Mouse (Mus musculus) adrenal gland, postnatal 25 days (tissue): ENCODE measurements around the gene Spag6l. TPM values are rescaled to one million over a fixed set of nuclear protein-coding genes. Genes with fewer than 3 reads are reported as not detected.
"Not testable (repeated sequence)": the region's sequence is repeated elsewhere in the genome, so short reads cannot be mapped to it uniquely, and the experiment has no call there.

Experiments
- DNase-seq: peaks from one replicate; pipeline ENCODE4 v3.0.0; 2021; ENCODE audit warnings: mixed read lengths
- long read RNA-seq: library from polyadenylated mRNA; stranded (forward); transcript quantifications from one replicate; pipeline ENCODE4 v2.0.0, GENCODE M21; 2021
- total RNA-seq: library from RNA; stranded (reverse); gene quantifications from 2 replicates; pipeline ENCODE4 v1.2.3, GENCODE M21; 2021

Spag6l gene
- 0.15 TPM in 1 of 2 replicates, not detected in the other for total RNA-seq
- long read RNA-seq, partial matches to known transcripts = 1 of 1 reads
- long read RNA-seq, other reads (novel, unspliced or antisense) = 0 of 1 reads

DNA sequence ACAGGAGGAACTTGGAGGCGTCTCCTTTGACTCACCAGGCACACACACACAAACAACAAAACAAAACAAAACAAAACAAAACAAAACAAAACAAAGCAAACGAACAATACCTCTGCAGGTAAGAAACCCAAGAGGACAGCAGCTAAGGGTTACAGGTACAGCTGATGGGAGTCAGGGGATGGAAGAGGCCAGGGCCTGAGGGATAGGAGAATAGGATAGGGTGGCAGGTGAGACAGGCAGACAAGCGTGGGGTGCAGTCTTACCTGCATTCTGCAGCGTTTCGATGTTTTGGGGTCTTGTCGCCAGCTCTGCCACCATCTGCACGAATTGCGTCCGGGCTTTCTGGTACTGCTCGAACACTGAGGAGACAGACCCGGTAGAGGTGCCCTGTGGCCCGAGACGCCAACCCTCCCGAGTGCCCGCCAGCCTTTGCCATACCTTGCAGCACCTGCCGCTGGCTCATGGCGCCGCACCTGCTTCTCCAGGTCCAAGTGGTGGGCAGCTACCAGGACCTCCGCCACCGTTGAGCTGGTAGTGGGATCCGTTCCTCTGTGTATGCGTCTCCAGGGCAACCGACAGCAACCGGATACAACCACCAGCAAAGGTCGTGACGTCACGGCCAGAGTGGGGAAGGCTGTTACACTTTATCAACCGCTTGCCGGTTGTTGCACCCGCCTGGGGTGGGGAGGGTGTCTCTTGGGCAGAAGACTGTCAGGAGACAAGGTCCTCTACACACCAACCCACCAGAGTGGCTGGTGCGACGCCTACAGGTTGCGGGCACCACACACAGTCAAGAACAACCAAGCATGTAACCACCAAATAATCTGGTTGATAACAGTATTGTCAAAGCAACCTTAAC, at the start of gene Spag6l:
TSS of gene Spag6l (minus strand) at position 700 of the 859 bp plus-strand sequence.
- DNase-seq = peak; percentile 26

DNA sequence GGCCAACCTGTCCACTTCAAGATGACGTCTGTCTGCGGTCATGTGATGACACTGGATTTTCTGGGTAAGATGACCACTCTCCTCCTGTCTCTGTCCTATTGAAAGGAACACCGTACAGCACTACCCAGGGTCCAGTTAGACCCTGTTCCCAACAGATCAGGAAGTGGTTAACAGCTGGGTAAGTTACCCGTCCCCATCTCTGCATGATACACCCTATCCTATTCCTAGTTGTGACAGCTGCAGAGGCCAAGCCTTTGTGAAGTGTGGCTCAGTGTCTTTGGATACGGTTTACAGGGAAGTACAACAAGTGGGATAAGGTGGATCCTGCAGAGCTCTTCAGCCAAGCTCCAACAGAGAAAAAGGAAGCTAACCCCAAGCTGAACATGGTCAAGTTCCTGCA, 49.8 kb upstream of the Spag6l start:
- no peak for DNase-seq

DNA sequence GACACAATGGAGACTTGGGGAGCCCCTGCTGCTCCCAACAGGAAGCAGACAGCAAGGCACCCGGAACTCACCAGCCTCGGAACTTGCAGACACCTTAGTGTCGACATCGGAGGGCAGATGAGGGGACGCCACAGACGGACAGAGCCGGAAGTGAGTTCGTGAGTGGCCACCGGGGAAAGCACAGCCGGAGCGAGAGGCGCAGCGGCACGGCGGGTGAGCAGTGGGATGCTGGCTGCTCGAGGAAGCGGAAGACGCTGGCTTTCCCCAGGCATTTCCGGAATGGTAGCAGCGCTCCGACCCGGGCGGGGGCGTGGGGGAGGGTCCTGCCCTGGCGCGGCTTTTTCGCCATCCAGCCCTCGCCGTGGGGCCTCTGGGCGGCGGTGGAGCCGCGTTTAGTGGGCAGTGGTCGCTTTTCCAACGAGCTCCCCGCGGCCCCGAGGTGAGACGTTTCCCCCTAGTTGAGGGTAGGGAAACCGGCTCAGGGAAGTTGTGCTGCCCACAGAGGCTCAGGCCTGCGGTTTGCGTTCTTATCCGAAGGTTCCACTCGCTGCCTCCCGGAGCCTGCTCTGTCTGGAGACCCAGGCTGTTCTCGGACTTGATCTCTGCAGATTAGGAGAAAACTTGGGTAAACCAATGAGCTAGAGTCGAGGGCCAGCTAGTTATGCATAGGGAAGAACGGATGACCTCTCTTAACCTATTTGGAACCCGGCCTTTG, 41.5 kb upstream of the Spag6l start, which contains the start of the genes Top3b and Vpreb1:
TSS of gene Top3b (plus strand) at position 120 of the 715 bp plus-strand sequence.
TSS of gene Vpreb1 (minus strand) at position 227 of the 715 bp plus-strand sequence.
- peak; percentile 84 for DNase-seq

DNA sequence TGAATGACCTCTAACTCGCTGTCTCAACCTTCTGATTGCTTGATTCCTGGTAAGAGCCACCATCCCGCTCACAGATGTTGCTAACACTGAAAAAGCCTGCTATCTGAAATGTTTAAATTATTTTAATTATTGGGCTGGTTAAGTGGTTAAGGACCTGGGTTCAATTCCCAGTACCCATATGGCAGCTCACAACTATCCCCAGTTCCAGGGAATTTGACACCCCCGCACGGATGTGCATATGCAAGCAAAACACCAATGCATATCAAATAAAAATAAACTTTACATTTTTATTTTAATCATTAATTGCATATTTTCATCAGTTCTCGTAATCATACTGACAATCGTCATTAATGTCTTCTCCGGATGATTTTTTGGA, 41.0 kb upstream of the Spag6l start:
- DNase-seq = no peak

DNA sequence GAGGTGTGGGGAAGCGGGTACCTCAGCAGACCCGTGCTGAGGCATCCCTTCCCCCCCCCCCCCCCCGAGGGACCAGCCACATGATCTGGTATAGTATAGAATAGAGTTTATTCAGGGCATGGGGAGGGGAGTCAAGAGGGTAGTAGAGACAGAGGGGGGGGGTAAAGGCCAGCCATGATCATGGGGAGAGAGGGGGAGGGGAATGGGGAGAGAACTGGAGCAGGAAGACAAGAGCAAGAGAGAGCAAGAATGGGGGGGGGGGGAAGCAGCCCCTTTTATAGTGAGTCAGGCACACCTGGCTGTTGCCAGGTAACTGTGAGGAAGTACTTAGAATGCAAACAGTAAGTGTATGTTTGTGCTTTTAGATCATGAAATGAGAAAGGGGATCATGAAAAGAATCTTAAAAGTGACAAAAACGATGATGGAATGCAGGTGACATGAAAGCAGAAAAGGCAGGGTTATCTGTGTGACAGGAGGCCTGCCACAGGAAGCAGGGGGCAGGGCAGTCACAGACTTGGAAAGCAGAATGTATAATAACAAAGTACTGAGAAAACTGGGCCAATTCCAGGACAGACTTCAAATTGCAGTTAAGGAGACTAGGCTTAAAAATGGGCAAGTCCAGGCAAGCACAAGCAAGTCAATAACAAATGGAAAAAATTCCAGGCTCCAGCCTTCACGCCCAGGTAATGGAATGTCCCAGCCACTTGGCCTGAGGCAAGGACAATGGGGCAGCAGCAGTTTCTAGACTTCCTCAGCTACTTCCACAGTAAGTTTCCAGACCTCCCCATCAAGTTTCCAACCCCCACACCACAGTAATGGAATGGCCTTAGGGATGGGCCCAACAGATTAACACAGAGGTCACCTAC, 36.7 kb upstream of the Spag6l start:
- no peak for DNase-seq

DNA sequence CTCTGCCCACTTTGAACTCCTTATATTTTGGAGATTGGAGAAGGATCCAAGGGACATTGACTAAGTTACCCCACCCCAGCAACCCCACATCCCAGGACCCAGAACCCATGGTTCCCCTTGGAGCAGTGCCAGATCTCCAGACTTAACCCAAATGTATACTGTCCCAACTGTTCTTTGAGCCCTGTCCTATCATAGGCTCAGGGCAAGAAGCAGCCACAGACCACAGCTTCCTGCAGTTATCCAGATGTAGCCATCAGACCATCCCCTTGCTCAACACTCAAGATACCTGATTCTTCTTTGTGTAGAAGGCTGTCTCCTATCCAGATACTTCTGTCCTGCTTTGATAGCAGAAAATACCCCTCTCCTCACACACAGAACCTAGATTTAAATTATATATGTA, 36.0 kb upstream of the Spag6l start:
- no peak for DNase-seq

DNA sequence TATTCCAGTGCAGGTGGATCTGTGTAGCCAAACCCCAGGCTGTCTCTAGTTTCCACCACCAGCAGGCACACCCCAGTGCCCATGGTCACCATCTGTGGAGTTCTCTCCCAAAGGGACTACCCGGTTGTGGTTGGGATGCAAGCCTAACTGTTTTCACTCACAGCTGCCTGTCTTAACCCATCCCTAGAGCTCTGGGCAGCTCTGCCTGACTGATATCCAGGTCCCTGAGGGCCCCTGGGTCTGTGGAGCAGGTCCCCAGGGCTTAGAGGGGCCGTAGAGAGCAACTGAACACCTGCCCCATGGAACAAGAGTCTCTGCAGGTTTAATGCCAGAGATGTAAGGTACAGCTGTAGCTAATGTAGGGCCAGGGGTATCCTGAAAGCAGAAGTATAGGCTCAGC, 34.7 kb upstream of the Spag6l start, which contains the start of gene Igll1:
TSS of gene Igll1 (minus strand) at position 8 of the 400 bp plus-strand sequence.
- no peak for DNase-seq

DNA sequence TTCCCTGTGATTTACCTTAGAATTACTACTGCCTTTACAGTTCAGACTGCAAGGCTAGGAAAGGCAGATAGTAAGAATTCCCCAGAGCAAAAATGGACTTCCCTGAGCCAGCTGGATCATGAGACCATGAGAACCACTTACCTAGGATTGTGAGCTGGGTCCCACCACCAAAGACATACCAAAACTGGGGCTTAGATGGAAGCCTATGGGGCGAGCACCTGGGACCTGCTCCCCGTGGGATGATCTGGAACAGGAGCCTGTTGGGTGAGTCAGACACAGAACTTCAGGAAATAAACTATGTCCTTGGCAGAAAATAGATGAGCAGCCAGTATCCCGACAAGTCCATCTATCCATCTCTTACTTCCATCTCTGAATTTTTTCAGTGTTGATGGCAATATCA, 33.0 kb upstream of the Spag6l start:
- DNase-seq = no peak

DNA sequence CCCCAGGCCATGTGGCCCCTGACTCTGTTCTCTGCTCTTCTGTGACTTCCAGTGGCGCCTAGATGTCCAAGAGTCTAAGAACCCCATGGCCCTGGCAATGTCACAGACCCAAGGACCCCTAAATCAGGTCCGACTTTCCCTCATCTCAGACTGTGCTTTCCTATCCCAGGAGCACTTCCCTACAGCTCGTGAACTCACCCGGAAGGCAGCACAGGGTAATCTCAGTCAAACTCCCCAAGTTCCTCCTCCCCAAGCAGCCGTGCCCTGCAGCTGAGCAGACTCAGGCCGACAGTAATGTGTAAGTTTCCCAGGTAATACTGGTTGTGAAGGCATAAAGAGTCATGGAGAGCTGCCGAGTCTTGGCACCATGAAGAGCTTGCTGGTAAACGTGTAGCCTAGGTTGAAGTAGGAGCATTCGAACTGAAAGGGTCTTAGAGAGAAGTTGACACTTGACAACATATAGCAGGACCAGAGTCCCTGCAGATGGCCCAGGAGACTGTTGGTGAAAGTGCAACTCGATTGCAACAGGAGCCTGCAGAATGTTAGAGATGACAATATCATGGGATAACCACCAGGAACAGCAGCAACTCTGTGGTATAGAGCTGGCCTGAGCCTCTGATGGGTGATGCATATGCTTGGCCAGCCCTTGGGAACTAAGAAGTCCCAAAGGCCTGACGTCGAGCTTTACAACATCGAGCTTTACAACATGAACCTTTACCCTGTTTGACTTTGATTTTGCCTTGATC, 27.6 kb upstream of the Spag6l start:
- DNase-seq = no peak

DNA sequence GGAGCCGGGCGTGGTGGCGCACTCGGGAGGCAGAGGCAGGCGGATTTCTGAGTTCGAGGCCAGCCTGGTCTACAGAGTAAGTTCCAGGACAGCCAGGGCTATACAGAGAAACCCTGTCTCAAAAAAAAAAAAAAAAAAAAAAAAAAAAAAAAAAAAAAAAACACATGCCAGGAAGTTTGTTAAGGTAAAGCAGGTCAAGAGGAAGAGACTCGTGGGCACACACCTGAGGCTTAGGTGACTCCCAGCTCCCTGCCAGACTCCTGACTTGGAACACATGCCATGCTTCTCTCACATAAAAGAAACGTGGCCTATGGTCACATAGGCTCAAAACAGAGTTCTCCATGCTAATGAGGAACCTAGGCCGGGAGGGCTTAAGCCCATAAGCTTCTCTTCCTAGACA, 26.8 kb upstream of the Spag6l start:
- not testable (repeated sequence) for DNase-seq

DNA sequence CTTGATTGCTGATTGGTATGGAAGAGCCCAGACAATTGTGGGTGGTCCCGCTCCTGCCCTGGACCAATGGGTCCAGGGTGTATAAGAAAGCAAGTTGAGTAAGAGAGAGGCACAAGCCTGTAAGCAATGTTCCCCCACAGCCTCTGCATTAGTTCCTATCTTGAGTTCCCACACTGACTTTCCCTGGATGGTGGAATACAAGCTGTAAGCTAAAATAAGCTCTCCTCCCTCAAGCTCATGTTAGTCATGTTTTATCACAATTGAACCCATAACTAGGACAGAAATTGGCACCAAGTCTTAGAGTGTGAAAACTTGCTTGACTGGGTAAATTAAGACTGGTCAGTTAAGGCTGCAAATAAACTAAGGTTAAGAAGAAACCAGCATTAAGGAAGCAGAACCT, 26.3 kb upstream of the Spag6l start:
- no peak for DNase-seq

DNA sequence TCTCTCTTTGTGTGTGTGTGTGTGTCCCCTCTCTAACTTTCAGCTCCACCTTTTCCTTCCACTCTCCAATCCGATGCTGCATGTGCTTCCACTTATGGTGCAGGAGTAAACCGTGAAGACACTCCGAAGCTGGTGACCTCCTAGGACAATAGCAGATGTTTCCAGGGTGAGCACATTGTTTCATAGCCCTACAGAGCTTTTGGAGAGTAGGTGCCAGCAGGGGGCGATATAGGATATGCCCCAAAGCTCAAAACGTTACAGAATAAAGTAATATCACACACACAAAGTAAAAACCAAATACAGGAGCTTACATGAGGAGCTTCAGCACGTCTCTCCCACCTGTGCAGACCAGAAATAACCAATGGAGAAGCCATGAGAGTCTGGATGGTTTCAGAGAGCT, 25.6 kb upstream of the Spag6l start:
- peak; percentile 61 for DNase-seq

DNA sequence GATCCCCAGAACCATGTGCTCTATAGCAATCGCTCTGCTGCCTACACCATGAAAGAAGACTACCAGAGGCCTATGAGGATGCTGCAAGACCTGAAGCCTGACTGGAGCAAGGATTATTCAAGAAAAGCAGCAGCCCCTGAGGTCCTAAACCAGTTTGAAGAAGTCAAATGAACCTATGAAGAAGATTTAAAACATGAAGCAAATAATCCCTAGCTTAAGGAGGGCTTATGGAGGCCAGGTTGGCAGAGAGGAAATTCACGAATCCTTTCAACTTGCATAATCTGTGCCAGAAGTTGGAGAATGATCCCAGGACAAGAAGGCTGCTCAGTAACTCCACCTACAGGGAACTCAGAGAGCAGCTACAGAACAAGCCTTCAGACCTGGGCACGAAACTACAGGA, 23.2 kb upstream of the Spag6l start:
- DNase-seq = no peak

DNA sequence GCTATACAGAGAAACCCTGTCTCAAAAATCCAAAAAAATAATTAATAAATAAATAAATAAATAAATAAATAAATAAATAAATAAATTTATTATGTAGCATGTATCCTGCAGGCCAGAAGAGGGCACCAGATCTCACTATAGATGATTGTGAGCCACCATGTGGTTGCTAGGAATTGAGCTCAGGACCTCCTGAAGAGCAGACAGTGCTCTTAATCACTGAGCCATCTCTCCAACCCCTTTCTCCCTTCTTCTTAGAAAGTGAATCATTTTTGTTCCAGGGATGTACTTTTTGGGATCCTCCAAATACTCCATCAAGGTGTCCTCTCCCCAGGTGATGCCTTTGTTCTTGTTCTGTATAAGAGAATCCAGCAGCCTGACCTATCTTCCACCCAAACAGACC, 19.9 kb upstream of the Spag6l start:
- DNase-seq = no peak

DNA sequence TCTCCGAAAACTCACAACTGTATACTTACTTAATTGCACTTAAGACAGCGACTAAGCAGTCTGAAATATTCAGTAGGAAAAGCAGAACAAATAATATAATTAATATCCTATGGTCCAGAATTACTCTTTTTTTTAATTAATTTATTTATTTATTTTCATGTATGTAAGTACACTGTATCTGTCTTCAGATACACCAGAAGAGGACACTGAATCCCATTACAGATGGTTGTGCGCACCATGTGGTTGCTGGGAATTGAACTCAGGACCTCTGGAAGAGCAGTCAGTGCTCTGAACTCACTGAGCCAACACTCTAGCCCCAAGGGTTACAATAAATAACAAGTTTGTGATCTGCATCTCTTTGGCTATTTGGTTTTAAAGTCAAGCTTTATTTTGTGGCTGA, 415 bp upstream of the Spag6l start:
- DNase-seq = no peak

DNA sequence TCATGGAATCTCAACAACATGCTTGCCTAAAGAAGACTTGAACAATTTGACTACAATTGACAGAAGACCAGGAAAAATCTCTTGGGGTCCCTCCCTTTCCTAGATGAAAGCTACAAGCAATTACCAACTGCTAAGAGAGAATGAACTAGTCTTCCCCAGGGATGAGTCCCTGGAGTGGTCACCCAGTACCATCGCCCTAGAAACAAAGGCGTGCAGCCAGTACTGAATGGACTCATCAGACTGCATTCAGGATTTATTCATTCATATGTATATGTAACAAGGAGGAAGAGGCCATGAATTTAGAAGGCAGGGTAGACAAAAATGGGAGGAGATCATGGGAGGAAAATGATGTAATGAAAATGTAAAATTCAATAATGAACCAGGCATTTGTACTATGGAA, 3.0 kb downstream of the Spag6l start:
- no peak for DNase-seq

DNA sequence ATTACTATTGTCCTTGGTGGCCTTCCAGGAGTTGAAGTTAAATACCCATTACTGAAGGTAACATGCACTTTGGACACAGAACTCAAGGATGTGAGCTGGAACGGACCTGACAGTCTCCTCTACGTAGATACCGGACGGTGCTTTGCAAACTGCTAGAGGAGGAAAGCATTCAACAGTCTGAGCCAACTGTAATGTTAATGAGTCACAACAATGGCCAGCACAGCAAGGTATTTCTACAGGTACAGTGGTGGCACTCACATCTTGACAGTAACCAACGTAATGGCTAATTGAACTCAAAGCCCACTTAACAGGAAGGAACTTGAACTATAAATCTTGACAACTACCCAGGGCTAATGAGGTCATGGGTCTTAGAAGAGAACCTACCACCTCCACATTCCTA, 3.8 kb downstream of the Spag6l start:
- DNase-seq = no peak

DNA sequence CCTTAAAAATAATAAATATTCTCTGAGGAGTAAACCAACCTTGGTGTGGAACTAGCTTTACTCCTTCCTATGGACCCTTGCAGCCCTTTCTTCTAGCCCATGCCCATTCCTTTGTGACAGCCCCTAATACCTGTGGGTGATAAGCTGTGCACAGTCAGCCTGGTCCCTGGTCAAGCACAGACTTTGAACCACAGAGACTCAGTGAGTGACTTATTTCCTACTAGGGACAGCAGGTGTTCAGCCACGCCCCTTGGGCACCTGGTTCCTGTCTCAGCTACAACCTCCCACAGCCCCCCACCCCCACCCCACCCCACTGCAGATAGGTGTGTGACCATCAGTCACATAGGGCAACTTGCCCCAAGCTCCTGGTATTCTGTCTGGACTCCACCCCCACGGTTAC, 22.9 kb downstream of the Spag6l start:
- DNase-seq = no peak
